Mouse (Mus musculus): ENCODE results near the gene Rtbdn. TPM values are rescaled to one million over a fixed set of nuclear protein-coding genes. Genes with fewer than 3 reads are reported as not detected.

Gene Rtbdn
- polyA plus RNA-seq, 1 experiment from 2014 or later, result 0.21 TPM

DNA sequence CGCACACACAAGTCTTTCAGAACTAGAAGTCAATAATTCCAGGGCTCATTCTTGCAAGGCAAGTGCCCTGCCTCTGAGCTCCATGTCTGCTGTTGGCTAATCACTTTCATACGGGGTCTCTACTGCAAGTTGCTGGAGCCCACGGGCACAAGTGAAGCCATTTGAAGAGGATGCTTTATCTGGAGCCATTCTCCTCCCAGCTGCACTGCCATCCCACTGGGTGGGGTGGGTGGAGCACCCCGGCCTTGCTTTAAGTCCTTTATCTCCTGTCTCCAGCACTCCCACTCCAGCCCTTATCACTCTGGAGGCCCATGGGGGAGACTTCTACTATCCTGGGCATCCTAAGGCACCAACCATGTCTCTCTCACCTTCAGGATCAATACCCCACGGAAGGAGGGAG is 24.1 kb downstream of the Rtbdn start:
- peak overlapping the region; percentile 83 for H3K4me3 ChIP-seq
- peak overlapping the region; percentile 97 for H3K27ac ChIP-seq
- no peaks in the 10 kb centered on the region for H3K9me3 ChIP-seq
- H3K4me1 ChIP-seq, result peaks cover 41% of the 10 kb centered on the region
- peak; percentile 94 for DNase-seq (ENCODE audit: low spot score)
- H3K36me3 ChIP-seq, result peaks cover 44% of the 10 kb centered on the region
- 35% methylated on average over 5 of the region's 5 CpGs for WGBS
- no peaks in the 10 kb centered on the region for H3K27me3 ChIP-seq (ENCODE audit: insufficient read depth, poor library complexity, severe bottlenecking)

- H3K9me3 ChIP-seq, result no peaks in the 10 kb centered on the region
- H3K4me3 ChIP-seq, result no peak overlapping the region
- peaks cover 47% of the 10 kb centered on the region for H3K4me1 ChIP-seq
- H3K36me3 ChIP-seq, result peaks cover 44% of the 10 kb centered on the region
- 78% methylated on average over 1 of the region's 1 CpGs for WGBS
- H3K27ac ChIP-seq, result no peak overlapping the region
- no peak for DNase-seq (ENCODE audit: low spot score)
- peaks cover 8% of the 10 kb centered on the region for H3K27me3 ChIP-seq (ENCODE audit: insufficient read depth, poor library complexity, severe bottlenecking)
These were observed 26.3 kb downstream of the Rtbdn start for GRCm38 (mm10) chr8:84973079-84973478.

DNA sequence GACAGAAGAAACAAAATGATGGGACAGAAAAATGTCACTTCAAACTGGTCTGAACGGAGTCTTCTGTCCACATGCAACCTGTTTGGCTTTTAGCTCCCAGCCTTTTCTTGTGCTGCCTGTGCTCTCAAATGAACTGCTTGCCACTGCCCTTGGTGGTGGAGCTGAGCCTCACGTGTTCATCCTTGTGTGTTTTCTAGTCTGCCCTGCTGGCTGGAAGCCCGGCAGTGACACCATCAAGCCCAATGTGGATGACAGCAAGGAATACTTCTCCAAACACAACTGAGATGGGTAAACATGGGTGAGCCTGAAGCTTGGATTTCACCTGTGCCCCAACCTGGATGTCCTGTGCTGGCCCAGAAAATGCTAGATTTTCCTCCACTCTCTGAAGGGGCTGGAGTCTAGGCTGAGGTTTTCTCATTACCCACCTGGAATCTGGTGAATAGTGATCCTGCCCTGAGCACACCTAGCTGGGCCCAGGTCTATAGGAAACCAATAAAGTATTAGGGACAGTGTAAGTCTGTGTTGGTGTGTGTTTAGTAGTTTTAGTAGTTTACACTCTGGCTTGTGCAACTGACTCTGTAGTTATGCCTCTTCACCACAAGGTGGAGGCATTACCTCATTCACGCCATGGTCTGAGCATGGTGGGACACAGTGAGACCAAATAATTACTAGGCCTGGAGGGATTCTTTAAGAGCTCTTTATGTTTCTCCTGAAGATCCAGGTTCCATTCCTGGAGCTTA is 27.2 kb downstream of the Rtbdn start:
- WGBS, result 75% methylated on average over 4 of the region's 4 CpGs
- peaks cover 44% of the 10 kb centered on the region for H3K36me3 ChIP-seq
- H3K27ac ChIP-seq, result no peak overlapping the region
- no peak overlapping the region for H3K4me3 ChIP-seq
- peaks cover 49% of the 10 kb centered on the region for H3K4me1 ChIP-seq
- H3K9me3 ChIP-seq, result no peaks in the 10 kb centered on the region
- H3K27me3 ChIP-seq (ENCODE audit: insufficient read depth, poor library complexity, severe bottlenecking), result peaks cover 8% of the 10 kb centered on the region
- DNase-seq (ENCODE audit: low spot score), result no peak

DNA sequence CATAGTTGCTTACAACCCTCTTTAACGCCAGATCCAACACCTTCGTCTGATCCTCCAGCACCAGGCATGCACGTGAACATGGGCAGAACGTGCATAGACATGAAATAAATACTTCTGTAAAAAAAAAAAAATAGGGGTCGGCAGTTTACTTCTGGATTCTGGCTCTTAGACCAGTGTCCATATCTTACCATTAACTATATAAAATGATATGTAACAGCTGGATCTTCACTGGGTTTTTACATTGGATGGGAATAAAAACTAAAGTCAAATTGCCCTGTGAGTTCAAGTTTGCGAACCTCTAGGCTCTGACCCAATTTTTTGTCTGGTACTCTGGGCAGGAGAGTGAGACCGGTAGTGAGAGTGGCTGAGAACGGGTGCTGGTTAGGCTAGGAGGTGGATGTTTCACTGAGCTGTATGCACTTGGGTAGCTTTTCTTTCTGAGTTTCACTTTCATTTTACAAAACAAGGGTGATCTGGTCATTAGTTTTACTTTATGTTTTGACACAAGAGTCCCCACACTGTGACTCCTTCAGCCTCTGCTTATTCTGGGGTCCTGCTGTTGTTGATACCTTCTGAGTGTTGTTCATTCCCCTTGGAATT is 27.9 kb downstream of the Rtbdn start:
- Histone ChIP-seq H3K27ac (no peak overlapping the region), H3K4me3 (no peak overlapping the region), H3K4me1 (peaks cover 56% of the 10 kb centered on the region), H3K36me3 (peaks cover 44% of the 10 kb centered on the region), H3K27me3 (ENCODE audit: insufficient read depth, poor library complexity, severe bottlenecking) (peaks cover 12% of the 10 kb centered on the region), H3K9me3 (no peaks in the 10 kb centered on the region)
- no peak for DNase-seq (ENCODE audit: low spot score)
- 79% methylated on average over 8 of the region's 8 CpGs for WGBS

- Histone ChIP-seq H3K9me3 (no peaks in the 10 kb centered on the region), H3K27me3 (ENCODE audit: insufficient read depth, poor library complexity, severe bottlenecking) (peaks cover 17% of the 10 kb centered on the region), H3K4me3 (peak overlapping the region; percentile 75), H3K27ac (peak overlapping the region; percentile 90; the same call in 1 of the 2 replicates), H3K36me3 (peaks cover 44% of the 10 kb centered on the region), H3K4me1 (peaks cover 61% of the 10 kb centered on the region)
- WGBS, result 32% methylated on average over 7 of the region's 7 CpGs
- no peak for DNase-seq (ENCODE audit: low spot score)
These were observed 28.6 kb downstream of the Rtbdn start for GRCm38 (mm10) chr8:84975434-84975833.

- Histone ChIP-seq H3K4me1 (peaks cover 61% of the 10 kb centered on the region), H3K27me3 (ENCODE audit: insufficient read depth, poor library complexity, severe bottlenecking) (peaks cover 24% of the 10 kb centered on the region), H3K4me3 (peak overlapping the region; percentile 75), H3K9me3 (no peaks in the 10 kb centered on the region), H3K36me3 (peaks cover 38% of the 10 kb centered on the region), H3K27ac (peak overlapping the region; percentile 90)
- WGBS, result under 1% methylated on average over 57 of the region's 61 CpGs
- peak; percentile 98 for DNase-seq (ENCODE audit: low spot score)
These were observed 29.4 kb downstream of the Rtbdn start for GRCm38 (mm10) chr8:84976031-84976762.

- Histone ChIP-seq H3K9me3 (no peaks in the 10 kb centered on the region), H3K27me3 (ENCODE audit: insufficient read depth, poor library complexity, severe bottlenecking) (peaks cover 30% of the 10 kb centered on the region), H3K36me3 (peaks cover 31% of the 10 kb centered on the region), H3K4me1 (peaks cover 67% of the 10 kb centered on the region), H3K4me3 (peak overlapping the region; percentile 75), H3K27ac (peak overlapping the region; percentile 90)
- DNase-seq (ENCODE audit: low spot score), result no peak
- 4% methylated on average over 25 of the region's 25 CpGs for WGBS
These were observed 30.1 kb downstream of the Rtbdn start for GRCm38 (mm10) chr8:84976763-84977434.

GRCm38 (mm10) chr8:84977435-84978247 is 30.9 kb downstream of the Rtbdn start:
- Histone ChIP-seq H3K4me1 (peaks cover 75% of the 10 kb centered on the region), H3K36me3 (peaks cover 24% of the 10 kb centered on the region), H3K27me3 (ENCODE audit: insufficient read depth, poor library complexity, severe bottlenecking) (peaks cover 36% of the 10 kb centered on the region), H3K9me3 (no peaks in the 10 kb centered on the region), H3K4me3 (peak overlapping the region; percentile 75), H3K27ac (peak overlapping the region; percentile 90)
- peak; percentile 89 for DNase-seq (ENCODE audit: low spot score)
- WGBS, result under 1% methylated on average over 70 of the region's 70 CpGs

GRCm38 (mm10) chr8:84978248-84978940 is 31.6 kb downstream of the Rtbdn start, which contains the start of gene Junb:
TSS of gene Junb (minus strand) at chr8:84978718.
- DNase-seq (ENCODE audit: low spot score), result peak; percentile 96
- Histone ChIP-seq H3K27me3 (ENCODE audit: insufficient read depth, poor library complexity, severe bottlenecking) (peaks cover 36% of the 10 kb centered on the region), H3K4me1 (peaks cover 77% of the 10 kb centered on the region), H3K27ac (peak within 1 kb of the TSS; percentile 90), H3K36me3 (peaks cover 16% of the 10 kb centered on the region), H3K9me3 (no peaks in the 10 kb centered on the region), H3K4me3 (peak within 1 kb of the TSS; percentile 75)
- under 1% methylated on average over 63 of the region's 63 CpGs for WGBS

- H3K36me3 ChIP-seq, result 0 out of 2 replicates have a peak, but pooled peaks cover 4% of the 10 kb centered on the region
- 3% methylated on average over 42 of the region's 42 CpGs for WGBS
- no peaks in the 10 kb centered on the region for H3K9me3 ChIP-seq
- H3K27me3 ChIP-seq (ENCODE audit: insufficient read depth, poor library complexity, severe bottlenecking), result peaks cover 40% of the 10 kb centered on the region
- H3K4me1 ChIP-seq, result peaks cover 89% of the 10 kb centered on the region
- H3K27ac ChIP-seq, result peak overlapping the region; percentile 83
- peak overlapping the region; percentile 75 for H3K4me3 ChIP-seq
- peak; percentile 96 for DNase-seq (ENCODE audit: low spot score)
These were observed 33.0 kb downstream of the Rtbdn start for GRCm38 (mm10) chr8:84979599-84980421.

Measured in heart, embryonic 10.5 days (tissue).